Mouse (Mus musculus) forebrain, embryonic 14.5 days (tissue): Measurements from ENCODE around the gene Alkbh8. TPM values are rescaled to one million over a fixed set of nuclear protein-coding genes. Genes with fewer than 3 reads are reported as not detected.
A peak's percentile ranks its signal among the peaks of the same experiment; 100 is the strongest.
"Not testable (repeated sequence)": the region's sequence is repeated elsewhere in the genome, so short reads cannot be mapped to it uniquely, and the experiment has no call there.

Experiments
- ATAC-seq: fragments of 200-750 bp; cut with Nextera tagmentation; 2 replicates; pipeline ENCODE4 v1.8.0; 2017; ENCODE audit warnings: mild to moderate bottlenecking, moderate library complexity
- DNase-seq: peaks from one replicate; pipeline ENCODE4 v3.0.0-alpha.2; 2015; ENCODE audit warnings: low spot score
- H3K27ac ChIP-seq: fragments of 300-500 bp; sonication (generic); 2 replicates; pipeline ENCODE4 v1.5.1; 2014; ENCODE audit warnings: low read depth, mild to moderate bottlenecking, control low read depth, low read length, moderate library complexity
- H3K27me3 ChIP-seq: fragments of 300-500 bp; sonication (generic); replicated peaks from 2 replicates; pipeline ENCODE4 v1.6.1; 2014; ENCODE audit warnings: low read length, control low read depth, mixed read lengths; ENCODE audit not compliant: control insufficient read depth, insufficient read depth
- H3K36me3 ChIP-seq: fragments of 300-500 bp; sonication (generic); 2 replicates; pipeline ENCODE4 v1.6.1; 2014; ENCODE audit warnings: low read length, control low read depth; ENCODE audit not compliant: control insufficient read depth, insufficient read depth
- H3K4me1 ChIP-seq: fragments of 300-500 bp; sonication (generic); 2 replicates; pipeline ENCODE4 v1.6.1; 2014; ENCODE audit warnings: antibody characterized with exemption, low read length, control low read depth; ENCODE audit not compliant: control insufficient read depth, insufficient read depth
- H3K4me2 ChIP-seq: fragments of 300-500 bp; sonication (generic); 2 replicates; pipeline ENCODE4 v1.6.1; 2014; ENCODE audit warnings: mild to moderate bottlenecking, control low read depth, low read length
- H3K4me3 ChIP-seq: fragments of 300-500 bp; sonication (generic); 2 replicates; pipeline ENCODE4 v1.5.1; 2014; ENCODE audit warnings: low read depth, low read length, control low read depth
- H3K9ac ChIP-seq: fragments of 300-500 bp; sonication (generic); 2 replicates; pipeline ENCODE4 v1.6.1; 2014; ENCODE audit warnings: mild to moderate bottlenecking, low read length, control low read depth, moderate library complexity
- H3K9me3 ChIP-seq: fragments of 300-500 bp; sonication (generic); replicated peaks from 2 replicates; pipeline ENCODE4 v1.6.1; 2016; ENCODE audit warnings: low read length, control low read depth, mixed read lengths; ENCODE audit not compliant: control insufficient read depth
- WGBS: fragments of 180-500 bp; shearing (Covaris S2); extraction: QIAGEN DNeasy Blood & Tissue Kit; methylation state at CpG from one replicate; pipeline ENCODE4 v1.1.7; 2014; 5-methylcytosine and 5-hydroxymethylcytosine counted together
- polyA plus RNA-seq: library from polyadenylated mRNA; unstranded; fragments of >200 nt; fragmentation: Nextera tagmentation; extraction: Ambion mirVana; gene quantifications from 2 replicates; pipeline ENCODE4 v1.2.1, GENCODE M21; 2014

Gene Alkbh8
- polyA plus RNA-seq, 1 experiment from 2014 or later, result 35.4 TPM

DNA sequence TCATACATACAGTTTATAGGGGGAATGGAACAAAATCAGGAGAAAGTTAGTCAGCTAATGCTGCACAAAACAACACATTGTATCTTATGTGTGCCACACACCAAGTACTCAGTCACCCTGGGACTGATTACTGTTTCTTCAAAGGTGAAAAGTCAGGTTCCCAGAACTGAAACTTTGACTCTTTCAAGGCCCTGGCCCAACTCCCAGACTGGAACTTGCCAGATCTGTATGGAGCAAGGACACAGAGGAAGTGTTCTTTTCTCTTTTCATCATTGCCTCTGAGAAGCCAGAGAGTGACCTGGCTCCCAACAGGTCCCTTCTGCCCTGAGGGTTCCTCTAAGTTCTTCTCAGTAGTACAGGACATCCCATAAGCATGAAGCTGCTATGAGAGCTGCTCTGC, 10.2 kb downstream of the Alkbh8 start:
- Histone ChIP-seq H3K36me3 (peaks cover 47% of the 10 kb centered on the region), H3K27ac (no peak overlapping the region)
- no peak for DNase-seq

DNA sequence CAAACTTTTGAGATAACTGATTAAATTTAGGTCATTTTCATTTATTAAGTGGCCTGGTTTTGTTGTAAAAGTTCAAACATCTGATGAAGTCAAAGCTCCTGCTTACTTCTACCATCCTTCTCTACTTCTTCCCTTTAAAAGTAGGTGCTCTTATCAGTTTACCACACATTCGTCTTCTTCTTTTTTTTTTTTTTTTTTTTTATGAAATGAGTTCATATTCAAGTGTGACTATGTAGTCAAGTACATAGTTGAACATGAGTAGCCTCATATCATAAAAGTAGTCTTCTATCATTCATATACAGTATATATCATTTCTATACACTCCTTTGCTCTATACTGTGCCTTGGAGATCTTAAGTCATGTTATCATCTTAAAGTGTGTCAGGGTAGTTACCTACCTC, 11.0 kb downstream of the Alkbh8 start:
- Histone ChIP-seq H3K9me3 (no peaks in the 10 kb centered on the region), H3K4me3 (no peak overlapping the region), H3K4me1 (no peaks in the 10 kb centered on the region), H3K27ac (no peak overlapping the region), H3K27me3 (no peaks in the 10 kb centered on the region), H3K9ac (no peak overlapping the region), H3K4me2 (no peak overlapping the region), H3K36me3 (peaks cover 52% of the 10 kb centered on the region)
- 77% methylated on average over 1 of the region's 1 CpGs for WGBS
- DNase-seq, result no peak
- ATAC-seq, result no peak

More for the DNA sequence above, 10.2 kb downstream of the Alkbh8 start:
- ATAC-seq, result no peak
- Histone ChIP-seq H3K9ac (no peak overlapping the region), H3K4me2 (no peak overlapping the region), H3K9me3 (no peaks in the 10 kb centered on the region), H3K4me1 (no peaks in the 10 kb centered on the region), H3K27me3 (no peaks in the 10 kb centered on the region), H3K4me3 (no peak overlapping the region)

DNA sequence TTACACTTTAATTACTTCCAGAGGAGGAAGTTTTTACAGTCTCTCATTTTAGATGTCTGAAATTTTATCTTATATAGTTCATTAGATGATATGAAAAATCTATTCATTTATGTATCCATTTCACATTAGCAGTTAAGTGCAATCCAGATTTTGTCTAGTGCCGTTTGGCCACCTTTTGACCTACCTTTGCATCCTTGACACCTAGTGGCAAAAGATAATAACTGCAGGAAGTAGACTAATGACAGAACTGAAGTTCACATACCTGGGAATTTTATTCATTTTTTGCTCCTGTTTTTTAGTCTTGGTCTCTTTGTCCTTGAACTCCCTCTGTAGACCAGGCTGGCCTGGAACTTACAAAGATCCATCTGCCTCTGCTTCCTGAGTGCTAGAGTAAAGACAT, 15.1 kb downstream of the Alkbh8 start:
- ATAC-seq, result no peak
- H3K9ac ChIP-seq, result no peak overlapping the region
- DNase-seq, result no peak
- no peak overlapping the region for H3K27ac ChIP-seq
- H3K4me2 ChIP-seq, result no peak overlapping the region
- no peak overlapping the region for H3K4me3 ChIP-seq
- H3K9me3 ChIP-seq, result no peaks in the 10 kb centered on the region
- peaks cover 43% of the 10 kb centered on the region for H3K36me3 ChIP-seq
- no peaks in the 10 kb centered on the region for H3K4me1 ChIP-seq
- 67% methylated on average over 1 of the region's 1 CpGs for WGBS
- no peaks in the 10 kb centered on the region for H3K27me3 ChIP-seq

DNA sequence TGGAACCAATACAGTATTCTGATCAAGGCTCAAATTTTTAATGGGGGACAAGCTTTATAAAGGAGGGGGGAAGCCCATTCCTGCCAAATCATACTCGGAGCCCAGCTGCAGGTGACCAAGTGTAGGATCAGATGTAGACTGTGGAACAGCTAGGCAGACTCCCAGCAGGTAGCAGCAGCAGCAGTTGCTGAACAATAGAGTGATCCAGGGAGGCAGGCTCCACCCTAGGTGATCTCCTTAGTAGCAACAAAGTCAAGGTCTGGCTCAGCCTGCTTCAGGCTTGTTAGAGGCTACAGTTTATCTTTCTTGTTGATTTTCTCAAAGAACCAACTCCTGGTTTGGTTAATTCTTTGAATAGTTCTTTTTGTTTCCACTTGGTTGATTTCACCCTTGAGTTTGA, 41.4 kb downstream of the Alkbh8 start:
- H3K9ac ChIP-seq, DNase-seq, H3K27ac ChIP-seq, ATAC-seq, H3K9me3 ChIP-seq, H3K4me3 ChIP-seq, H3K4me2 ChIP-seq, H3K27me3 ChIP-seq, H3K4me1 ChIP-seq: not testable (repeated sequence)
- WGBS, result 40% methylated on average over 1 of the region's 1 CpGs
- peaks cover 14% of the 10 kb centered on the region for H3K36me3 ChIP-seq

DNA sequence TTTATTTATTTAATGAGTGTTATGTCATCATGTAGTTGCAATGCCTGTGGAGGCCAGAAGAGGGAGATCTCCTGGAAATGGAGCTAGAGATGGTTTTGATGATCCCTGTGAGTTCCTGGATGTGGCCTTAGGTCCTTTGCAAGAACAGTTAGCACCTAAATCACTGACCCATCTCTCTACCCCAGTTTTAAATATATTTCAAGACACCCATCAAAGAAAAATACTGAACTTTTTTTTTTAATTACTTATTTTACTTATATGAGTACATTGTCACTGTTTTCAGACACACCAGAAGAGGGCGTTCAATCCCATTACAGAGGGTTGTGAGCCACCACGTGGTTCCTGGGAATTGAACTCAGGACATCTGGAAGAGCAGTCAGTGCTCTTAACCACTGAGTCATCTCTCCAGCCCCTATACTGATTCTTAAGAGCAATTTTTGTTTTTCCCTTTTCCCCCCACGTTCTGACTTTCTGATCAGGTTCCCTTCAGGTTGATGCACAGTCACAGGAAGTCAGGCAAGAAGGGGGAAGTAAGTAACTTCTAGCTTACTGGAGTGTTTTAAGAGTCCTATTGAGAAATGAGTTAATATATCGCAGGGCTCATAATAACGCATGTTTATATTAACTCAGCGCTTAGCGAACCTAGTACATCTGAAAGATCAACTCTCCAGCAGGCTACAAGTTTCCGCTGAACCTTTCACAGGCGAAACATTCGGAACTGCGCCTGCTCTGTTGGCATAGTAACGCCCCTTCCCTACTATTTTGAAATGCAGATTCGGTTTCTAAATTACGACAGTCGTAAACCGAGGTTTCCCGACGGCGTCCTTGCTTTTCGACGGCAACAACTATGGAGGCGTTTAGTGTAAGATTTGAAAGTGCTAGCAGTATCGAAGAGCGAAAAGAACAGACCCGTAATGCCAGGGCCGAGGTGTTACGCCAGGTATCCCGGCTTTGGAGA, 68.6 kb downstream of the Alkbh8 start, which contains the start of gene Cwf19l2:
Gene Cwf19l2 (plus strand): TSS at position 342 of the 958 bp plus-strand sequence.
- no peaks in the 10 kb centered on the region for H3K27me3 ChIP-seq
- H3K4me1 ChIP-seq, result 0 out of 2 replicates have a peak, but pooled peaks cover 2% of the 10 kb centered on the region
- no peak within 1 kb of the TSS for H3K27ac ChIP-seq
- peak within 1 kb of the TSS; percentile 66 for H3K9ac ChIP-seq
- no peaks in the 10 kb centered on the region for H3K36me3 ChIP-seq
- under 1% methylated on average over 28 of the region's 28 CpGs for WGBS
- H3K4me2 ChIP-seq, result peak within 1 kb of the TSS; percentile 69
- H3K4me3 ChIP-seq, result peak within 1 kb of the TSS; percentile 54
- no peaks in the 10 kb centered on the region for H3K9me3 ChIP-seq
- peak; percentile 97 for ATAC-seq
- peak; percentile 98 for DNase-seq

DNA sequence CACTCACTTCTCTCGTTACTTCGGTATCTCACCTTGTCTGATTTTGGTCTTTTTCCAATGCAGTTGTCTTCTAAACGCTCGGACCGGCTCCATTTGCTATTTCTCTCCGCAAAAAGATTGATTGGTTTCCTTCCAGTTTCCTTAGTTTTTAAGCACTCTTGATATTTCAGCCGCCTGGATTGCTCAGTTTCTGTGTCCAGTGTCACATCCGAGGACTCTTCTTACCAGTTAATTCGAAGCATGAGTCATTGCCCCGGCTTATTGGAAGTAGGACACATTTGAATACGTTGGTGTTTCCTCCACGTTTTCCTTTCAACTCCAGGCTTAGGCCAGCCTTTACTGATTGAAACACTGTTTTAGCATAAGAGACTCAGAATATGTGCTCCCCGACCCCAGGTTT, 69.4 kb downstream of the Alkbh8 start:
- no peak overlapping the region for H3K27ac ChIP-seq
- peak; percentile 37 for DNase-seq
- H3K4me3 ChIP-seq, result peak overlapping the region; percentile 54
- peak; percentile 14 for ATAC-seq
- peak overlapping the region; percentile 69 for H3K4me2 ChIP-seq
- peak overlapping the region; percentile 66 for H3K9ac ChIP-seq
- no peaks in the 10 kb centered on the region for H3K36me3 ChIP-seq
- H3K4me1 ChIP-seq, result 0 out of 2 replicates have a peak, but pooled peaks cover 2% of the 10 kb centered on the region
- WGBS, result 2% methylated on average over 13 of the region's 13 CpGs
- no peaks in the 10 kb centered on the region for H3K27me3 ChIP-seq
- no peaks in the 10 kb centered on the region for H3K9me3 ChIP-seq

DNA sequence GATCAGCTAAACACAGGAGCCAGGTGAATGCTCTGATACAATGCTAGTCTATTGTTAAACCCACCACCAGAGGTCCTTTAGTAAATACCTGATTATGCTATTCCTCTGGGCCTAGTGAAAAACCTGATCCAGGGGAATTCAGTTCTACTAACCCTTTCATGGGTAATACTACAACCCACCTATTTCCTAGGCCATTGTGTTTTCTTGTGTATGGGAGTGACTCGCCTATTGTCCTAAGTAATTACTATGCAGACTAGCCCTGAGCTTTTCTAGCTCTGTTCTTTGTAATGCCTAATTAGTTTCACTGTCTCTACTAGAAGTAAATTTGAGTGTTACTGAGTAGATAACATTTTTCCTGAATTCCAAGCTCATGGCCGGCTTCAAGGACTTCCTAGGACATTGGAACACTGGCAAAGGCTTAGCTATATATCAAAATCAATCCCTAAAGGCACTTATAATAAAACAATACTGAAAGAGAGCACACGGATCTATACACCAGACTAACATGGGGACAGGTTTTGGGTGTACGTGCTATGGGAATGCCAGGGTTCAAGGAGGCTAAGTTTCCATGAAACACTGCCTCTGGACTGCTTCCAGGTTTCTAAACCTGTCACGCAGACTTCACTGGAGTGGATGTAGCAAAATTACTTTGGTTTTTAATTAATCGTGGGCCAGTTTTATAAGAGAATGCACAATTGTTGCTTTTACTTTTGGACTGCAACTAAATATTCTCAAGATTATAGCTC, 104.8 kb downstream of the Alkbh8 start:
- H3K36me3 ChIP-seq, H3K27ac ChIP-seq, DNase-seq, H3K4me1 ChIP-seq, H3K9me3 ChIP-seq, H3K9ac ChIP-seq, ATAC-seq, H3K27me3 ChIP-seq, H3K4me3 ChIP-seq, H3K4me2 ChIP-seq: not testable (repeated sequence)
- WGBS, result 73% methylated on average over 6 of the region's 6 CpGs
